Mouse (Mus musculus): Measurements from ENCODE around the gene Plekha7.
"Not testable (repeated sequence)": the region's sequence is repeated elsewhere in the genome, so short reads cannot be mapped to it uniquely, and the experiment has no call there.

The Plekha7 gene

DNA sequence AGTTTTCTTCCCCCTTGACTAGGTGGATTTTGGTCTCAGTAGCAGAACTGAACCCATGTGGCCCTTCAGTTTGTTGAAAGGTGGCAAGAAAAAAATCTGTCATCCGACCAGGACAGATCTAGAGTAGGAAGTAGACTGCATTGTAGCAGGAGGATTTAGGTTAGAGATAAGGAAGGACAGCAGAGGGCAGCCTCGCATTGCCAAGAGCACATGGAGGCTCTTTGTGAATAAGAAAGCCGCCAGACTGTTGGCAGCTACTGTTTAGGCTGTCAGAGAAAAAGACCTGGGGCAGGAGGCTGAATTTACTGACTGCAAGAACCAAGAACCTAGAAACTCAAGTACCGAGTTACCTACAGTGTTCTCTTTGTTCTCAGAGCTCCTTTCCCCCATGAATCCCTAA lies 176.8 kb downstream of the Plekha7 start:
- DNase-seq (ENCODE audit: low spot score in 2 of 2): no peak

DNA sequence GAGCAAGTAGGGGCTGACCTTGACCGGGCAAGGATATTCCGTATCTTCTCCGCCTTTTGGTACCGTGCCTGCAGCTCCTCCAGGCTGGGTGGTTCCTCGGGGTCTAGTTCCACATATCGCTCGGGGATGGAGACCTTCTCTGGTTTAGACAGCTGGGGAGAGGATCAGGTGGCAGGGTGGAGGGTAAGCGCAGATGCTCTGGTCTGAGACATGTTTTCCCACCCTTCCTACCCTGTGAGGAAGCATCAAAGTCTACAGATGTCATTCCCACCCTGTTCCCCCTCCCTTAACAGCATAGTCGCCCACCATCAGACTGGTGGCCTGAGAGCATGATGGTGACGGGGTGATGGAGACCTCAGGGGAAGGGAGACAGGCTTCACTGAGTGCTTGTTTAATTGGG lies 178.8 kb downstream of the Plekha7 start:
- no peak for DNase-seq (ENCODE audit: low spot score in 2 of 2)

DNA sequence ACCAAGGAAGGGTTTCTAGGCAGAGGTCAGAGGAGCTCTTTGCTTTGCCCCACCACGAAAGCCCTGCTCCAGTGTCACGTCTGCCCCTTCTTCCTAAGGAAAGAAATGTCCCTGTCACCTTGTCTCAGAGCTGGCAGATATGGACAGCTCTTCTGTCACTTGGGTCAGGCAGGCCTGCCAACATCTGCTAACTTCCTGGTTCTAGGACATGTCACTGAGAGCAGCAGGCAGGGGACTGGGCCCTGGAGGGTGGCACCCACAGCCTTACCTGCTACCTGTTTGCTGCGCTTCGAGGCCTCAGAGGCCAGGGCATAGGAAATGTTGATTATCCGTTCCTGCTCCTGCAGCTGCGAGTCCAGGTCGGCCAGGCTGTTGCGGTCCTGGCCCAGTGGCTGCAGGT lies 179.9 kb downstream of the Plekha7 start:
- DNase-seq (ENCODE audit: low spot score in 2 of 2): no peak

DNA sequence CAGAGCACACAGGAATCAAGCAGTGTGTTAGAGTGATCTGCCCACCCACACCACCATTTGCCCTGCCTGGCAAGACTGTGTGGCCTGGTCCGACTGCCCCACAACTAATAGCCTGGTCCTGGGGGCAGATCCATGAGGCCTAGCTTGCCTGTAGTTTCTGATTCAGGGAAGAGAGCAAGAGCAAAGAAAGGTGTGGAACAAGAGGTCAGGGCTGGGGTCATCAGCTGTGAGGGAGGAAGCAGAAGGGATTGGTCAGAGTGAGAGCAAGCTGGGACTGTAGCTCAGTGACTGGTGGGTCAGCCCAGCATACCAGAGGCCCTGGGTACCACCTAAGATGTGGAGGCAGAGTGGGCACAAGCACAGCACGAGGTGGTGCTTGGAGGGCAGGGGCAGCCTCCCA lies 181.1 kb downstream of the Plekha7 start:
- no peak for DNase-seq (ENCODE audit: low spot score in 2 of 2)

DNA sequence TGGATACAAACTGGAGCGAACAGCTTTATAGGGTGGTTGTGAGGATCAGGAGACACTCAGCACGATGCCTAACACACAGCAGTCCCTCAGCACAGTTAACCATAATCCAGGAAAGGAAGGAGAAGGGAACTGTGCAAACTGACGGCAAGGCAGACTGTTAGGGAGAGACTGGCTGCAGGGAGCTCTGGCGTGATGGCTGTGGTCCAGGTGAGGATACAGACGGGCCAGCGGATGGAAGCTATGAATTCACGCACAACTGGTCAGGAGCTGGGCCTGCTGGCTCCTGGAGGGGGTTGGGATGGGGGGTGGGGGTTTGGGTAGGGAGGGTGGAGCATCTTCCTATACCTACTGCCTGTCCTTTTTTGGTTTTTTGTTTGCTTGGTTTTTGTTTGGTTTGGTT lies 182.5 kb downstream of the Plekha7 start:
- DNase-seq (ENCODE audit: low spot score in 2 of 2): no peak

DNA sequence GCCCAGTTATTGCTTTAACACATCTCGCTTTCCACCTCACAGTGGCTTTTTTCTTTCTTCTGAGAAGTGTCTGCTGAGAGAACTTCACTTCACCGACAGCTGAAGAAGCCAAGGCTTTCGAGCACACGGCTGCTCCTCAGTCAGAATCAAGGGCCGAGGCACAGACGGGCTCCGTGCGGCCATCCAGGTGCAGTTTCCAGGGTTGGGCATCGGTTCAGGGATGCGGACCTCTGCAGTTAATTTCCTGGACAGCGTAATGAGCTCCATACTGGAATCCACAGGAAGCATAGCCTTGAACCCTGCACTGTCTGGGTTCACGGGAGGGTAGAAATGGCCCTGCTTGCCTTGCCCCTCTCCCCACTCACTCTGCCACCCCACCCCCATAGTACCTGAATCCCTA lies 184.1 kb downstream of the Plekha7 start:
- DNase-seq (ENCODE audit: low spot score in 2 of 2): no peak

DNA sequence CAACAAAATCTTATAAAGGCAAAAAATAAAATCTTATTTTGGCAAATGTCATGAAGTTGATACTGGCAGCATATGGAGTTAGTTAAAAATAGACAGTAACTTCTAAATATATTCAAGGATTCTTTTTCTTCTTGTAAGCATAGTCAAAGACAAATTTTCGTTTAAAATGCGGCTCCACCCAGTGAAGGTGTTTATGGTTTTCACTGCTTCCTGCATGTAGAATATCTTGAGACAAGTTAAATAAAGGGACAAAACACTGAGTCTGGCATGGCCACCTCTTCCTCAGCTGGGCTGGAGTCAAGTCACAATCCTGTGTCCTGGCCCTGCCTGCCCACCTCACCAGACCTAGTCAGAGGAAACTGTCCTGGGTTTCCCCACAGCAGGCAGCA lies 184.6 kb downstream of the Plekha7 start:
- DNase-seq (ENCODE audit: low spot score in 2 of 2): no peak

DNA sequence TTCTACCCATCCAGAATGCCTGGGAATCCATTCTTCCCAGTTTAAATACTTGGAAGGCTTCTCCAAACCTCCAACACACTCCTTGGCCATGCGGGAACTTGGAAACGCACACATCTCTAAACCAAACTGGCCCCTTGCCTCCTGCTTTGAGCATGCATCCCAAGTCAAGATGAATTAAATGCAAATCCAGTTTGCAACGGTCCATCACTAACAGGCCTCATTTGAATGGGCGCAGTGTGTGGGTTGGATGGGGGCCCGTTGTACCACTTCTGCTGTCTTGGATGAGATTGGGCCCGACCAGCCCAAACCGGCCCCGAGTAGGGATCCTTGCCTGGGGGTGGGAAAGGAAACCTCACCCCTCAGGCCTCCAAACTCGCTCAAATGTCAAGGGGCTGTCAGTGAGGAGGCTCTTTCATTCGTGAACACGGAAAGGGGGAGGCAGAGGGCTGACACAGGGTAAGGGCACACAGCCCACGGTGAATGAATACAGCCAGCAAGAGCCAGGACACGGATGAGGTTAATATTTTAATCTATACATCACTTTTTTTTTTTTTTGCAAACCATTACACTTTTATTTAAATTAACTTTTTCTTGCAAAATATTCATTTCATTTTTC lies 185.1 kb downstream of the Plekha7 start:
- no peak for DNase-seq (ENCODE audit: low spot score in 2 of 2)

DNA sequence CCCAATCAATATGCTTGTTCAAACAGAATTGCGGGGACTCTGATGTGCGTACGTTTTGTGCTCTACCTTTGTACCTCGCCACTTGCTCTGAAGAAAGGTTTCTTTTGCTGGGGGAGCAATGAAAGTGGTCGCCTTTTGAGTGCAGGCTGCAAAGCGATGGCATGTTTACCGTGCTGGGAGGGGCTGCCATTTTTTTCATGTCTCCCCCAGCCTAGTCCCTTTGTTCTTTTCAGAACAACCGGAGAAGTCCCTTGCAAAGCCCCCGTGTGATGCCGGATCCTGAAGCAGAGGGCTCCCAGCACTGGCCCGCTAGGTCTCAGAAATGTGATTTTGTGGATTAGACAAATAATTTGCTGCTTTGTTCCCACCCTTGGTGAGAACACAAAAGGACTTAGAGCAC lies 187.0 kb downstream of the Plekha7 start:
- no peak for DNase-seq (ENCODE audit: low spot score in 2 of 2)

DNA sequence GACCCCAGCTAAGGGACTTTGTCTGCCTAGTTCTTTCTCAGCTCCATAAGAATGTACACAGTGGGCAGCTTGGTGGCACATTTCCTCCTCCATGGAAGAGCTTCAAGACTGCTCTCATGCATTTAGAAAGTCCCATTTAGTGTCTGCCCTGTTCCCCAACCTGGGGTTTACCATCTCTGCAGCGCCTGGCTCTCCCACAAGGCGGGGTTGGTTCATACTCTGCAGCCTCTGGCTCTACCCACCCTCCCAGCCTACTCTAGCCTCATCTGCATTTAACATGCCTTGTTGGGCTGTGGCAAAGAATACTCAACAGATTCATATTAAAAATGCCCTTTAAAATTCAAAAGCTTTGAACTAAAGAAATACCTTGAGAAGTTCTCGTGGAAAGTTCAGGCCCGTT lies 187.4 kb downstream of the Plekha7 start:
- no peak for DNase-seq (ENCODE audit: low spot score in 2 of 2)

DNA sequence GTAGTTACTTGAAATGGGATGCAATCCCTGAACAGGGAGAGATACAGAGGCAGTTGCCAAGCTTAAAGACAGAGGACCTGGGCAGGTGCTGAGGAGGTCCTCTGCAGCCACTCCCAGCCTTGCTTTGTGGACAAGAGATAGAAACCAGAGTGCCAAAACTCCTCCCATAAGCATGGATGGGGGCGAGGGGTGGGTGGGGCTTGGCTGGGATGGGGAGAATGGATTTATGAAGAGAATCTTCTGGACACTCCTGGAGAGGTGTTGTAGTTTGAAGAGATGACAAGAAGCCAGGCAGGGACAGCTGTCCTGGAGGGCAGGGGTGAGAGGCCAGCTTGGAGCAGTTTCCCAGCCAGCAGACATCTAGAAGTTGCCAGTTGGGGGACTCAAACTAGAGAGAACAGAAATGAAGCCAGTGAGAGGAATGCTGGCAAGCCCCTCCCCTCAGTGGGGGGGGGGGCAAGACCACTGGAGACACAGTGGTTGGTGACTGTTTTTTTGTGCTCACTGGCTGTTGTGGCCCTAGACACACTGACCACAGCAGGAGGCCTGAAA lies 188.8 kb downstream of the Plekha7 start:
- DNase-seq (ENCODE audit: low spot score in 2 of 2): no peak

DNA sequence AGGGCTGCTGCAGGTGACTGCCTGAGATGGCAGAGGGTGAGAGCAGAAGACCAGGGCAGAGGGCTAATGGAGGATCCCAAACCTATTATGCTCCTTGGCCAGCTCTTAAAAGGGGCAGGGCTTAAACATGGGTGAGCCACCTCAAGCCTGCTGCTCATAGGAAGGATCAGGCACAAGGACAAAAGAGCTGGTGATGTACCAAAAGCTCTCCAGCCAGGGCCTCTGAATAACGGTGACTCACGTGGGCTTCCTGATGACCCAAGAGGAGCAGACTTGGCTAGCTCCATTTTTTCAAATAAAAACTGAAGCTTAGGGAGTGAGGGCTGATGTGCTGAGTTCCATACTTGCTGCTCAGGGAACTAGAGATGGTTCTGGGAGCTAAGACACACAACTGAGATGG lies 192.2 kb downstream of the Plekha7 start:
- DNase-seq (ENCODE audit: low spot score in 2 of 2): no peak

DNA sequence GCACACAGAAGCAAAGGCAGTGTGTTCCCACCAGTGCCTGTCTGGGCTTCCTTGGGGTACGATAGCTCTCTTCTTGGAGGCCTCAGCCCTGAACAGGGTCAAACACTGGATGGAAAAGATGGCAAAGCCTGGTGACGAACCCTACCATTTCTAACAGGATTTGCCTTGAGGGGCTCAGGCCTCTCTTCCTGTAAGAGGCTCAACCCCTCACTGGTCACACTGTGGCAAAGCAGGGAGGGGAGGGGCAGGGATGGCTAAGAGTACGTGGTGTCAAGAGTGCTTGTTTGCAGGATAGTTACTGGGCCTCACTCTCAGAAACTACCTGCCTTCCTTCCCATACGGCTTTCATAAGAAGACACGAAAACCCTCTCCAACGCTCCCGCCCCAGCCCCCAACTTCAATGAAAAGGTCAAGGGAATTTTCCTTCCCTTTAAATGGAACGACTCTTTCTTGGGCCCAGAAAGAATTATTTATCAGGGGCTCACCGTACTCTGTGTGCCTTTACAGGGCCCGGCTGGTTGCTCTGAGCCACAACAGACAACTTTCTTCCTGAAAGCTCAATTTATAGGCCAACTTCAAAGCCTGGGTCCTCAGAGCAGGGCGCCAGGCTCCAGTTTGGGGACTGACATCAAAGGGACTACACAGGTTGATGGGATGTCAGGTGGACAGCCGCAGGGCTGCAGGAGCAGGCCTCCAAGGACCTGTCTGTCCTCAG lies 192.8 kb downstream of the Plekha7 start:
- DNase-seq (ENCODE audit: low spot score in 2 of 2): no peak

DNA sequence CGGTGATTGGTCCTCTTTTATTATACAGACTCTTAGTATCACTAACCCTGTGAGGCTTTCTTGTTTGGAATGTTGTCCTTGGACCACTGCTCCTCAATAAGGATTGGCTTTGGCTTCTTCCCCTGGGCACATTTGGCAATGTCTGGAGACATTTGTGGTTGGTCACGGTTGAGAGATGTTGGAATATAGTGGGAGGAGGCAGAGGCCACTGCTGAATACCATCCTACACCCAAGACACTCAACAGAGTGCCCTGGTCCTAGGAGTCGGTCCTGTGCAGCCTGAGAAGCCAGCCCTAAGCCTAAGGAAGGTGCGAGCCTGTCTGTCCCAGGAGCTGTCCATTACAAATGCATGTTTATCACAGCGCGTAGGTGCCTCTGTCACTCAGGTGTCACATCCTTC lies 196.6 kb downstream of the Plekha7 start:
- no peak for DNase-seq (ENCODE audit: low spot score in 2 of 2)

DNA sequence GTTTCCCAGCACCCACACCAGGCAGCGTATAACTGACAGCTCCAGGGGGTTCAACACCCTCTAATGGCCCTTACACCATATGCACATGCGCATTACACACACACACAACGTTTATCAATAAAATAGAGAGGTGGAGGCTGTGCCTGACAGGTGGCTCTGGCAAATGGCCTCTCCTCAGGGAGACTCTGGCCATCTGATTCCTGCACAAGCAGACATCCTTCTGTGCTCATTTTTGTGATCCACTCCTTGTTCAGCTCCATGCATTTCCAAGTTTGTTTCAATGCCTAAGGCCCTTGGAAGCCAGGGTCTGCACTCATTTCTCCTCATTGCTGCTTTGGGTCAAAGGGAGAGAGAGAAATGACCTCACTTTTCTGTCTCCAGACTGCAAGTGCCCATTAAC lies 197.5 kb downstream of the Plekha7 start:
- no peak for DNase-seq (ENCODE audit: low spot score in 2 of 2)

DNA sequence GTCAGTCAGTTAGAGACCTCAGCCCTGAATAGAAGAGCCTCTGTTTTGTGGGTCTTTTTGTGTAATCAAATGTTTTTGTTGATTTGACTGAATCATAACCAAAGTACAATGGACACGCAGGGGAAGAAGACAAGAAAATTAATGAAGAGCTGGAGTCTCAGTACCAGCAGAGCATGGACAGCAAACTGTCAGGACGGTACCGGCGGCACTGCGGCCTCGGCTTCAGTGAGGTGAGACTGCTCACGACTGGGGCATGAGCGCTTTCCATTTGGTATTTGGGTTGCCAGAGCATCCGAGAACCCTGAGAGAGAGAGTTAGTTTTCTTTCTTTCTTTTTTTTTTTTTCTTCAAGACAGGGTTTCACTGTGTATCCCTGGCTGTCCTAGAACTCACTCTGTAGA lies 205.1 kb downstream of the Plekha7 start:
- DNase-seq (ENCODE audit: low spot score in 2 of 2): no peak

DNA sequence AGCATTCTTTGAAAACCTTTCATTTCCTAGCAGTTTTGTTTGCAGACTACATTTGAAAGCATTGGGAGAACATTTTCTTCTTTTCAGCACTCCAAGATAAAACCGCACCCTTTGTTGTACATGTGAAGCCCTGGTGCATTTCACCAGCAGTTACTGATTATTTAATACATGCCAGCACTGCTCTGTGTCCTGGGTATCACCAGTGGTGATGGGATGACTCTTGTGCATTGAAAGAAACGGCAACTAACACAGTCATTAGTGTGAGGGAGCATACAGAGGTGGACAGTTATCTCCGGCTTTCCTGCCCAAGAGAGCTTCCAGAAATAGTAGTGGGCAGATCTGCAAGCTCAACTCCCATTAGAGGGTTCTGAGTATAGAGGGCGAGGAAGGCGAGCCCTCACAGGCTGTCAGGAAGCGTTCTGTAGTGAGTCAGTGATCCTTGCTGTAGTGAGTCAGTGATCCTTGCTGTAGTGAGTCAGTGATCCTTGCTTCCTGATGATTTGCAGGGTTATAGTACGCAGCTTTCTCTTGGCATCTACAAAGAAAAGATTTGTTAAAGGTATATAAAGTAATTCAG lies 208.1 kb downstream of the Plekha7 start:
- no peak for DNase-seq (ENCODE audit: low spot score in 2 of 2)

DNA sequence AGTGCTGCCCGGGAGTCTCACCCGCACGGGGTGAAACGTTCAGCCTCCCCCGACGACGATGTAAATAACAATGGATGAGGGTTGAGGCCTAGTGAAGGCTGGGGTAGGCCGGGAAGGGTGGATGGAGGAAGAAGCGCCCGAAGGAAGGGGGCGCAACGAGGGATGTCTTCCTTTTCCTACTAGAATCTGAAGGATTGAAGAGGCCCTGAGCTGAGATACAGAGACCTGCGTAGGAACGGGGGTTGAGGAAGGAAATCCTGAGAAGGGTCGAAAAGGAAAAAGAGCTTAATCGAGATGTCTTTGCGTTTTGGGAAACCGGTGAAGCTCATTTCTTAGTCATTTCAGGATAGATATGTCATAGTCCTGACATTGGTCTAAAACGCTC lies 214.7 kb downstream of the Plekha7 start:
- DNase-seq (ENCODE audit: low spot score in 2 of 2): no peak

DNA sequence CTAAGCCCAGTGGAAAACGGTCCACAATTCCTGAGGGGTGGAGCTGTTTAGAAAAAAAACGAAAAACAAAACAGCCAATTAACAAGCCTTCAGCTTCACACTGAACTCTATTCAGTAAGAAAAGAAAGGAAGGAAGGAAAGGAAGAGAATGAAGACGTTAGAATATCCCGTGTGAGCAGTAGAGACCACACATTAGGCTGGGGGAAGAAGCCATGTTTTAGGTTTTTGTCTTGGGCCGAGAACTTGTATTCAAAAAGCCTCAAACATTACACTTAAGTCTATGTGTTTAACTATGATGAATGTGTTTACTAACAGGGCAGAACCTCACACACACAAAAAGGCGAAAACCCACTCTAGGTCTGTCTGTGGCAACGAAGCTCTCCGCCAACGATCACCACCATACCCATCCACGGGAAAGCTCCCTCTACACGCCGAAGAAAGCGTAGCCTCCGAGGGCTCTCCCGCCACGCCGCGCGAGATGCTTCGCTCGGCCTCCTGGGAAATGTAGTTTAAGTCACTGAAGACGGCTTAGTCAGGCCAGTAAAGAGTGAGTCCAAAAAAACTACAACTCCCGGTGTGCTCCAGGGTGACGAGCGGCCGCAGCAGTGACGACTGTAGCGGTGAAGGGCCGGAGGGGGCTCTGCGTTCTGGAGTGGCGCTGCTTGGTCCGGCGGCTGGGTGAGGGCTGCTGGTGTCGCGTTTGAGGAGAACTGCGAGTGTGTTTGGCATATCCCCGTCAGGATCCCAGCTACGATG lies 215.3 kb downstream of the Plekha7 start:
- DNase-seq (ENCODE audit: low spot score in 2 of 2): peak; percentile 93 to 96

DNA sequence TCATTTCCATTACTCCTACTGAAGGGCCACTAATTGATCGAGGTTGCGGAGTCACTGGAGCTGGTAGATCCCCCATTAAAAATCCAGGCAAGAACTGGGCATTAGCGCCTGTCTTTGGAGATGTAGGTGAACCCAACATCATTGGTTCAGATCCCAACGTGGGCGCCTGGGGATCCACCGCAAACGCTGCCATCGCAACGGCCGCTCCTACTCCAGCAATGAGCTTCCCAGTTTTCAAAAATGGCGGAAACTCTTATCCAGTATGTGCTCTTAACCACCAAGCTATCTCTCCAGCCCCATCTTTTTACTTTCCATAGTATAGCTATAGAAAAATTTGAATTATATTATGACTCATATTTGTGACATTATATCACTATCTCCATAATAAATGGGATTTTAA lies 223.8 kb downstream of the Plekha7 start, which contains the start of gene Gm4353:
Gene Gm4353 (minus strand): TSS at position 270 of the 400 bp plus-strand sequence.
- DNase-seq (ENCODE audit: low spot score in 2 of 2): not testable (repeated sequence)

Measured in right cerebral cortex, postnatal 36 days (tissue).